Mouse (Mus musculus): ENCODE measurements around the gene Mtfr1l. TPM values are rescaled to one million over a fixed set of nuclear protein-coding genes. Genes with fewer than 3 reads are reported as not detected.

Mtfr1l gene
- total RNA-seq, 2 experiments from 2014 or later, result 60.6 to 66.1 TPM

GRCm38 (mm10) chr4:134570704-134571451 lies 35.7 kb upstream of the Mtfr1l start:
- no peak overlapping the region for H3K4me3 ChIP-seq
- no peak for TF ChIP-seq CTCF (IDR thresholded peaks at IDR 0.05)
- intact Hi-C loops (cut with DNase I), result no loop called here
- DNase-seq (ENCODE audit: extremely low spot score in 1 of 2, low spot score in 2 of 2), result no peak
- no peak overlapping the region for H3K27ac ChIP-seq

GRCm38 (mm10) chr4:134569831-134570230 lies 34.6 kb upstream of the Mtfr1l start:
- Histone ChIP-seq H3K4me3 (no peak overlapping the region), H3K27ac (no peak overlapping the region)
- no peak for DNase-seq (ENCODE audit: extremely low spot score in 1 of 2, low spot score in 2 of 2)
- TF ChIP-seq CTCF (IDR thresholded peaks at IDR 0.05), result no peak
- intact Hi-C loops (cut with DNase I), result no loop called here

GRCm38 (mm10) chr4:134569205-134569604 lies 34.0 kb upstream of the Mtfr1l start:
- intact Hi-C loops (cut with DNase I), result no loop called here
- Histone ChIP-seq H3K27ac (no peak overlapping the region), H3K4me3 (no peak overlapping the region)
- DNase-seq (ENCODE audit: extremely low spot score in 1 of 2, low spot score in 2 of 2), result no peak
- peak; percentile 52 for TF ChIP-seq CTCF (IDR thresholded peaks at IDR 0.05)

GRCm38 (mm10) chr4:134567377-134568226 lies 32.4 kb upstream of the Mtfr1l start:
- Histone ChIP-seq H3K27ac (no peak overlapping the region), H3K4me3 (no peak overlapping the region)
- no peak for TF ChIP-seq CTCF (IDR thresholded peaks at IDR 0.05)
- intact Hi-C loops (cut with DNase I), result no loop called here
- no peak for DNase-seq (ENCODE audit: extremely low spot score in 1 of 2, low spot score in 2 of 2)

- DNase-seq (ENCODE audit: extremely low spot score in 1 of 2, low spot score in 2 of 2), result no peak
- TF ChIP-seq CTCF (IDR thresholded peaks at IDR 0.05), result no peak
- H3K27ac ChIP-seq, result no peak overlapping the region
- H3K4me3 ChIP-seq, result no peak overlapping the region
- intact Hi-C loops (cut with DNase I), result no loop called here
Measured at GRCm38 (mm10) chr4:134564093-134564492, 28.9 kb upstream of the Mtfr1l start.

GRCm38 (mm10) chr4:134563624-134564023 lies 28.4 kb upstream of the Mtfr1l start:
- intact Hi-C loops (cut with DNase I), result no loop called here
- H3K27ac ChIP-seq, result no peak overlapping the region
- DNase-seq (ENCODE audit: extremely low spot score in 1 of 2, low spot score in 2 of 2), result no peak
- TF ChIP-seq CTCF (IDR thresholded peaks at IDR 0.05), result no peak
- H3K4me3 ChIP-seq, result no peak overlapping the region

- intact Hi-C loops (cut with DNase I), result no loop called here
- no peak overlapping the region for H3K27ac ChIP-seq
- no peak for DNase-seq (ENCODE audit: extremely low spot score in 1 of 2, low spot score in 2 of 2)
- TF ChIP-seq CTCF (IDR thresholded peaks at IDR 0.05), result no peak
- no peak overlapping the region for H3K4me3 ChIP-seq
Measured at GRCm38 (mm10) chr4:134562014-134562413, 26.8 kb upstream of the Mtfr1l start.

- H3K27ac ChIP-seq, result no peak overlapping the region
- no peak overlapping the region for H3K4me3 ChIP-seq
- TF ChIP-seq CTCF (IDR thresholded peaks at IDR 0.05), result no peak
- no peak for DNase-seq (ENCODE audit: extremely low spot score in 1 of 2, low spot score in 2 of 2)
- intact Hi-C loops (cut with DNase I), result no loop called here
Measured at GRCm38 (mm10) chr4:134560699-134561098, 25.5 kb upstream of the Mtfr1l start.

GRCm38 (mm10) chr4:134559154-134559553 lies 24.0 kb upstream of the Mtfr1l start:
- intact Hi-C loops (cut with DNase I), result no loop called here
- DNase-seq (ENCODE audit: extremely low spot score in 1 of 2, low spot score in 2 of 2), result no peak
- Histone ChIP-seq H3K27ac (no peak overlapping the region), H3K4me3 (no peak overlapping the region)
- no peak for TF ChIP-seq CTCF (IDR thresholded peaks at IDR 0.05)

GRCm38 (mm10) chr4:134558570-134559113 lies 23.5 kb upstream of the Mtfr1l start:
- DNase-seq (ENCODE audit: extremely low spot score in 1 of 2, low spot score in 2 of 2), result no peak
- intact Hi-C loops (cut with DNase I), result no loop called here
- no peak overlapping the region for H3K4me3 ChIP-seq
- no peak for TF ChIP-seq CTCF (IDR thresholded peaks at IDR 0.05)
- no peak overlapping the region for H3K27ac ChIP-seq

GRCm38 (mm10) chr4:134557626-134558249 lies 22.6 kb upstream of the Mtfr1l start:
- no peak for DNase-seq (ENCODE audit: extremely low spot score in 1 of 2, low spot score in 2 of 2)
- TF ChIP-seq CTCF (IDR thresholded peaks at IDR 0.05), result no peak
- Histone ChIP-seq H3K4me3 (no peak overlapping the region), H3K27ac (no peak overlapping the region)
- intact Hi-C loops (cut with DNase I), result no loop called here
